Mouse (Mus musculus) brown adipose tissue, adult 24 weeks (tissue): ENCODE data around the gene Peli2. TPM values are rescaled to one million over a fixed set of nuclear protein-coding genes. Genes with fewer than 3 reads are reported as not detected.

Experiments used
- H3K27ac ChIP-seq: fragments of 200-500 bp; replicated peaks from 2 replicates; pipeline ENCODE4 v1.5.1; 2012; ENCODE audit warnings: low read depth, mild to moderate bottlenecking, low read length
- H3K4me1 ChIP-seq: fragments of 200-500 bp; 2 replicates; pipeline ENCODE4 v1.6.1; 2012; ENCODE audit warnings: low read length, mixed read lengths; ENCODE audit not compliant: control insufficient read depth, insufficient read depth, insufficient read length
- H3K4me3 ChIP-seq: fragments of 200-500 bp; 2 replicates; pipeline ENCODE4 v1.5.1; 2012; ENCODE audit warnings: low read depth, mild to moderate bottlenecking, low read length, moderate library complexity; ENCODE audit not compliant: insufficient read depth
- polyA plus RNA-seq: library from polyadenylated mRNA; stranded (reverse); fragments of >200 nt; gene quantifications from 2 replicates; pipeline ENCODE4 v1.2.4, GENCODE M21; 2012; ENCODE audit not compliant: missing spikeins, insufficient read depth, insufficient read length

Peli2 gene
- polyA plus RNA-seq, 1 experiment, result 23.7 TPM

GRCm38 (mm10) chr14:48226759-48227158, 106.1 kb downstream of the Peli2 start:
- no peak overlapping the region for H3K4me3 ChIP-seq
- peaks cover 10% of the 10 kb centered on the region for H3K4me1 ChIP-seq
- H3K27ac ChIP-seq, result no peak overlapping the region

GRCm38 (mm10) chr14:48234785-48235519, 114.3 kb downstream of the Peli2 start:
- Histone ChIP-seq H3K4me1 (peaks cover 2% of the 10 kb centered on the region; the same call in 1 of the 2 replicates), H3K4me3 (no peak overlapping the region), H3K27ac (no peak overlapping the region)

- Histone ChIP-seq H3K27ac (no peak overlapping the region), H3K4me1 (no peaks in the 10 kb centered on the region)
These were observed 120.7 kb downstream of the Peli2 start for GRCm38 (mm10) chr14:48241335-48241734.

GRCm38 (mm10) chr14:48246236-48246635, 125.6 kb downstream of the Peli2 start:
- Histone ChIP-seq H3K4me1 (peaks cover 4% of the 10 kb centered on the region; the same call in 1 of the 2 replicates), H3K4me3 (no peak overlapping the region), H3K27ac (no peak overlapping the region)

More at GRCm38 (mm10) chr14:48241335-48241734, 120.7 kb downstream of the Peli2 start:
- no peak overlapping the region for H3K4me3 ChIP-seq

GRCm38 (mm10) chr14:48246963-48247362, 126.3 kb downstream of the Peli2 start:
- Histone ChIP-seq H3K27ac (no peak overlapping the region), H3K4me1 (peaks cover 4% of the 10 kb centered on the region; the same call in 1 of the 2 replicates), H3K4me3 (no peak overlapping the region)

- H3K4me1 ChIP-seq, result peaks cover 4% of the 10 kb centered on the region; the same call in 1 of the 2 replicates
- H3K27ac ChIP-seq, result no peak overlapping the region
- no peak overlapping the region for H3K4me3 ChIP-seq
These were observed 128.8 kb downstream of the Peli2 start for GRCm38 (mm10) chr14:48249459-48249858.

- no peak overlapping the region for H3K4me3 ChIP-seq
- peaks cover 4% of the 10 kb centered on the region; the same call in 1 of the 2 replicates for H3K4me1 ChIP-seq
- H3K27ac ChIP-seq, result no peak overlapping the region
These were observed 129.3 kb downstream of the Peli2 start for GRCm38 (mm10) chr14:48249909-48250308.

- no peak overlapping the region for H3K27ac ChIP-seq
- H3K4me3 ChIP-seq, result no peak overlapping the region
- H3K4me1 ChIP-seq, result peaks cover 4% of the 10 kb centered on the region; the same call in 1 of the 2 replicates
These were observed 130.9 kb downstream of the Peli2 start for GRCm38 (mm10) chr14:48251381-48251979.

- Histone ChIP-seq H3K27ac (no peak overlapping the region), H3K4me1 (peaks cover 4% of the 10 kb centered on the region; the same call in 1 of the 2 replicates), H3K4me3 (no peak overlapping the region)
These were observed 132.6 kb downstream of the Peli2 start for GRCm38 (mm10) chr14:48253183-48253582.

GRCm38 (mm10) chr14:48254696-48255095, 134.1 kb downstream of the Peli2 start:
- no peak overlapping the region for H3K4me3 ChIP-seq
- no peak overlapping the region for H3K27ac ChIP-seq
- H3K4me1 ChIP-seq, result peaks cover 4% of the 10 kb centered on the region; the same call in 1 of the 2 replicates

- Histone ChIP-seq H3K27ac (no peak overlapping the region), H3K4me3 (no peak overlapping the region), H3K4me1 (no peaks in the 10 kb centered on the region)
These were observed 134.7 kb downstream of the Peli2 start for GRCm38 (mm10) chr14:48255290-48255689.

GRCm38 (mm10) chr14:48257759-48258158, 137.1 kb downstream of the Peli2 start:
- H3K4me1 ChIP-seq, result no peaks in the 10 kb centered on the region

GRCm38 (mm10) chr14:48258696-48259366, 138.2 kb downstream of the Peli2 start:
- Histone ChIP-seq H3K4me1 (no peaks in the 10 kb centered on the region), H3K27ac (no peak overlapping the region), H3K4me3 (no peak overlapping the region)

More at GRCm38 (mm10) chr14:48257759-48258158, 137.1 kb downstream of the Peli2 start:
- no peak overlapping the region for H3K4me3 ChIP-seq
- H3K27ac ChIP-seq, result no peak overlapping the region

- H3K4me1 ChIP-seq, result peaks cover 2% of the 10 kb centered on the region; the same call in 1 of the 2 replicates
- H3K4me3 ChIP-seq, result no peak overlapping the region
These were observed 142.5 kb downstream of the Peli2 start for GRCm38 (mm10) chr14:48263146-48263545.

GRCm38 (mm10) chr14:48266710-48267109, 146.1 kb downstream of the Peli2 start:
- Histone ChIP-seq H3K4me3 (no peak overlapping the region), H3K27ac (no peak overlapping the region), H3K4me1 (peaks cover 2% of the 10 kb centered on the region; the same call in 1 of the 2 replicates)

More at GRCm38 (mm10) chr14:48263146-48263545, 142.5 kb downstream of the Peli2 start:
- no peak overlapping the region for H3K27ac ChIP-seq
